Mouse (Mus musculus) v-Abl transformed pro-B cells (cell line): ENCODE data around the gene Psmc1.

Experiments
- in situ Hi-C, 2 experiments: fragments of 400-800 bp; cut with MboI; formaldehyde crosslinking; loops; one replicate each; pipeline ENCODE4 v1.15.1; 2025; ENCODE audit not compliant: unreplicated experiment in 2 of 2

Psmc1 gene

GRCm38 (mm10) chr12:100109986-100110696 is at the start of gene Psmc1:
Psmc1 (plus strand) TSS chr12:100110154.
- in situ Hi-C loops: loop anchor here (5.0 to 25.0 kb wide), 8 partner anchors 138 to 1435 kb away; partner anchors contain the start of genes Ptpn21 (in 2 of the 2), Efcab11 (in 1 of the 2), Tdp1 (in 1 of the 2) and Zc3h14 (in 1 of the 2)

- in situ Hi-C loops: no loop called here
Observed at GRCm38 (mm10) chr12:100061071-100061470, 48.9 kb upstream of the Psmc1 start.

GRCm38 (mm10) chr12:100061826-100062225 is 48.1 kb upstream of the Psmc1 start:
- in situ Hi-C loops: no loop called here

- in situ Hi-C loops: no loop called here
Observed at GRCm38 (mm10) chr12:100062584-100062983, 47.4 kb upstream of the Psmc1 start.

- in situ Hi-C loops: no loop called here
Observed at GRCm38 (mm10) chr12:100065109-100065508, 44.8 kb upstream of the Psmc1 start.

GRCm38 (mm10) chr12:100067477-100067876 is 42.5 kb upstream of the Psmc1 start:
- in situ Hi-C loops: no loop called here

- in situ Hi-C loops: no loop called here
Observed at GRCm38 (mm10) chr12:100073201-100073672, 36.7 kb upstream of the Psmc1 start.

GRCm38 (mm10) chr12:100075715-100076114 is 34.2 kb upstream of the Psmc1 start:
- in situ Hi-C loops: no loop called here

GRCm38 (mm10) chr12:100079636-100080286 is 30.2 kb upstream of the Psmc1 start:
- in situ Hi-C loops: loop anchor here in 1 of 2 experiments (5.0 kb wide), 1 partner anchor 97 kb away; no protein-coding TSS in a partner anchor

GRCm38 (mm10) chr12:100088026-100088425 is 21.9 kb upstream of the Psmc1 start:
- in situ Hi-C loops: no loop called here

GRCm38 (mm10) chr12:100089265-100089664 is 20.7 kb upstream of the Psmc1 start:
- in situ Hi-C loops: no loop called here

GRCm38 (mm10) chr12:100090750-100091149 is 19.2 kb upstream of the Psmc1 start:
- in situ Hi-C loops: no loop called here

- in situ Hi-C loops: no loop called here
Observed at GRCm38 (mm10) chr12:100093046-100093445, 16.9 kb upstream of the Psmc1 start.

GRCm38 (mm10) chr12:100099971-100100706 is 9.8 kb upstream of the Psmc1 start:
- in situ Hi-C loops: loop anchor here (5.0 to 25.0 kb wide), 7 partner anchors 128 to 1425 kb away; partner anchors contain the start of genes Ptpn21 (in 2 of the 2), Efcab11 (in 1 of the 2), Tdp1 (in 1 of the 2) and Zc3h14 (in 1 of the 2)

- in situ Hi-C loops: loop anchor here (5.0 to 25.0 kb wide), 7 partner anchors 128 to 1426 kb away; partner anchors contain the start of genes Ptpn21 (in 2 of the 2), Efcab11 (in 1 of the 2), Tdp1 (in 1 of the 2) and Zc3h14 (in 1 of the 2)
Observed at GRCm38 (mm10) chr12:100100707-100101030, 9.3 kb upstream of the Psmc1 start.

GRCm38 (mm10) chr12:100101651-100102050 is 8.3 kb upstream of the Psmc1 start:
- in situ Hi-C loops: loop anchor here (5.0 to 25.0 kb wide), 7 partner anchors 129 to 1427 kb away; partner anchors contain the start of genes Ptpn21 (in 2 of the 2), Efcab11 (in 1 of the 2), Tdp1 (in 1 of the 2) and Zc3h14 (in 1 of the 2)

GRCm38 (mm10) chr12:100104530-100104929 is 5.4 kb upstream of the Psmc1 start:
- in situ Hi-C loops: loop anchor here (5.0 to 25.0 kb wide), 7 partner anchors 132 to 1430 kb away; partner anchors contain the start of genes Ptpn21 (in 2 of the 2), Efcab11 (in 1 of the 2), Tdp1 (in 1 of the 2) and Zc3h14 (in 1 of the 2)

GRCm38 (mm10) chr12:100106275-100106895 is 3.6 kb upstream of the Psmc1 start:
- in situ Hi-C loops: loop anchor here (5.0 to 25.0 kb wide), 8 partner anchors 134 to 1432 kb away; partner anchors contain the start of genes Ptpn21 (in 2 of the 2), Efcab11 (in 1 of the 2), Tdp1 (in 1 of the 2) and Zc3h14 (in 1 of the 2)

- in situ Hi-C loops: loop anchor here (5.0 to 25.0 kb wide), 8 partner anchors 135 to 1433 kb away; partner anchors contain the start of genes Ptpn21 (in 2 of the 2), Efcab11 (in 1 of the 2), Tdp1 (in 1 of the 2) and Zc3h14 (in 1 of the 2)
Observed at GRCm38 (mm10) chr12:100107436-100107835, 2.5 kb upstream of the Psmc1 start.
